Mouse (Mus musculus): ENCODE results near the gene Dnajb12. TPM values are rescaled to one million over a fixed set of nuclear protein-coding genes. Genes with fewer than 3 reads are reported as not detected.

The Dnajb12 gene
- polyA plus RNA-seq, 1 experiment from 2014 or later: 28.6 TPM

DNA sequence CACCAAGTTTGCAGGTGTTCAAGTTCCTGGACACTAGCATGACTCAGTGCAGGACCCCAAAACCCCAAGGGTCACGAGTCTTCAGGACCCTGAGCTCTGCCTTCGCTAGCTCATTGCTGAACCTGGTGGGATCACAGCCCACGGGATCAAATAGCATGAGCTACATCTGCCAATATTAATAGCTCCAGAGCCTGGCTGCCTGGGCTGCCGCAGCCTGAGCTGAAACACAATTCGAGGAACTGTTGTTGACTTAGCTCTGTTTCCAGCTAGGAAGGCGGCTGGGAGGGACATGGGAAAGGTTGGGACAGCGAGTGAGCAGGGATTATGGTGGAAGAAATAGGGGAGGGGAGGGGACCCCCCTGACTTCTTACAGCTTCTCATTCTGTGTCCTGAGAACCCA lies 23.8 kb downstream of the Dnajb12 start:
- Histone ChIP-seq H3K9me3 (ENCODE audit: control insufficient read depth, low read length) (no peaks in the 10 kb centered on the region), H3K36me3 (ENCODE audit: control insufficient read depth, insufficient read depth, low read length) (peaks cover 5% of the 10 kb centered on the region), H3K27me3 (ENCODE audit: control insufficient read depth, insufficient read depth, low read length) (no peaks in the 10 kb centered on the region), H3K27ac (replicated peaks in 1 of 2; ENCODE audit: control insufficient read depth in 1 of 2, insufficient read depth in 1 of 2, low read depth in 2 of 2, low read length in 2 of 2) (no peak overlapping the region; a peak in 1 of 4 replicates), H3K4me1 (ENCODE audit: control insufficient read depth in 2 of 2, insufficient read depth in 2 of 2, low read length in 2 of 2) (peaks cover 47 to 67% of the 10 kb centered on the region in 2 experiments), H3K9ac (ENCODE audit: low read length) (peak overlapping the region; percentile 5; the same call in 1 of the 2 replicates), H3K4me2 (ENCODE audit: low read length) (no peak overlapping the region), H3K4me3 (ENCODE audit: control insufficient read depth in 1 of 2, insufficient read depth in 1 of 2, low read depth in 1 of 2, low read length in 2 of 2) (no peak overlapping the region)
- WGBS: 53% methylated on average over 7 of the region's 7 CpGs
- no peak for ATAC-seq (ENCODE audit: insufficient number of reproducible peaks, insufficient read depth, low FRiP score, low read depth)

DNA sequence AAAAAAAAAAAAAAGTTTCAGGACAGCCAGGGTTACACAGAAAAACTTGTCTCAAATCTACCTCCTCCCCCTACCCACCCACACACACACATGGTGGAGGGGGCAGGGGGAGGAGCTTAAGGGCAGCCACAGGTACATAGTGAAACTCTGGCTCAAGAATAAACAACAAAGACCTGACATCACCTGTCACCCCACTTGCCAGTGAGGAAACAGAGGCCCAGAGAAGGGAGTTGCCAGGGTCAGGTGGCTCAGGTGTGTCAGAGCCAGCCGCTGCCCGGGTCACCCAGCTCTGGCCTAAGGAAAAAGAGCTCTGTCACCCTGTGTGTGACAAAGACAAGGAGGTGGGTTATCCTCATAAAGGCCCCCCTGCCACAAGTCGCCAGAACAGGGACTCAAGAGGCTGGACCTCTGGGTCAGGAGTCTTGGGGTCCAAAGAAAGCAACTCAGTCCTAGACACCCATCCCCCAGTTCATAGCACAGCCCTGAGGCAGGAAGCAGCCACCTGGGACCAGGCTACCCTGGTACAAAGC lies 27.8 kb downstream of the Dnajb12 start:
- Histone ChIP-seq H3K9me3 (ENCODE audit: control insufficient read depth, low read length) (no peaks in the 10 kb centered on the region), H3K4me3 (ENCODE audit: control insufficient read depth in 1 of 2, insufficient read depth in 1 of 2, low read depth in 1 of 2, low read length in 2 of 2) (no peak overlapping the region), H3K4me1 (ENCODE audit: control insufficient read depth in 2 of 2, insufficient read depth in 2 of 2, low read length in 2 of 2) (peaks cover 42 to 62% of the 10 kb centered on the region in 2 experiments), H3K27ac (replicated peaks in 1 of 2; ENCODE audit: control insufficient read depth in 1 of 2, insufficient read depth in 1 of 2, low read depth in 2 of 2, low read length in 2 of 2) (peak overlapping the region; percentile 60 to 93), H3K9ac (ENCODE audit: low read length) (peak overlapping the region; percentile 59), H3K36me3 (ENCODE audit: control insufficient read depth, insufficient read depth, low read length) (no peaks in the 10 kb centered on the region), H3K27me3 (ENCODE audit: control insufficient read depth, insufficient read depth, low read length) (no peaks in the 10 kb centered on the region), H3K4me2 (ENCODE audit: low read length) (0 out of 2 replicates have a peak overlapping the region, but pooled peaks have one; percentile 31)
- WGBS: 66% methylated on average over 3 of the region's 3 CpGs
- 0 out of 2 replicates have a peak, but pooled peaks have one; percentile 49 for ATAC-seq (ENCODE audit: insufficient number of reproducible peaks, insufficient read depth, low FRiP score, low read depth)

DNA sequence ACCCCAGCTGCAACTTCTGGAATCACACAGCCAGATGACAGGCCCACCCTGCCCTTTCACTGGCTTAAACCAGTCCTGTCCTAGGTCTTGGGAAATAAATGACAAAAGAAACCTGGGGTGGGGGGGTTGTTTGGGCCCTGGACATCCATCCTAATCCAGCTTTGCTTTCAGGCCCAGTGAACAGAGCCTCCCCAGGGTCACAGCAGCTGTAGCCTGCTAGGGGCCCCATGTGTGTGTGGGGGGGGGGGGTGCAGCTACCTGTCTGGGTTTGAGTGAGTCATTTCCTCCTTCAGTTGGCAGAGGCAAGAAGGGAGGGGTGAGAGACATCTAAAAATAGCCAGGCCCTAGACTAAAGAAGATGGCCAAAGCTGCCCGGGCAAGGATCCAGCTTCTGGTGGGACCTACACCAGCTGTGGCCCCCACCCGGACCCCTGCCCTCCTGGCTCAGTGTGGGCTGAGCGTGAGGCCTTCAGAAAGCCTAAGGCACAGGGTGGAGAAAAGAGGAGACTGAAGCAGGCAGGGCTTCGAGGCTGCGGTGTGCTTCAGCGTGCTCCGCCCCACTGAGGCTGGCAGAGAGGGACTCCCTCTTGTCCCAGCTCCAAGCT lies 28.4 kb downstream of the Dnajb12 start:
- ATAC-seq (ENCODE audit: insufficient number of reproducible peaks, insufficient read depth, low FRiP score, low read depth): peak; percentile 69
- peak overlapping the region; percentile 59 for H3K9ac ChIP-seq (ENCODE audit: low read length)
- H3K27ac ChIP-seq (replicated peaks in 1 of 2; ENCODE audit: control insufficient read depth in 1 of 2, insufficient read depth in 1 of 2, low read depth in 2 of 2, low read length in 2 of 2): peak overlapping the region; percentile 88 to 93
- peaks cover 38 to 56% of the 10 kb centered on the region in 2 experiments for H3K4me1 ChIP-seq (ENCODE audit: control insufficient read depth in 2 of 2, insufficient read depth in 2 of 2, low read length in 2 of 2)
- H3K36me3 ChIP-seq (ENCODE audit: control insufficient read depth, insufficient read depth, low read length): no peaks in the 10 kb centered on the region
- H3K4me2 ChIP-seq (ENCODE audit: low read length): peak overlapping the region; percentile 31; the same call in 1 of the 2 replicates
- H3K9me3 ChIP-seq (ENCODE audit: control insufficient read depth, low read length): no peaks in the 10 kb centered on the region
- H3K4me3 ChIP-seq (ENCODE audit: control insufficient read depth in 1 of 2, insufficient read depth in 1 of 2, low read depth in 1 of 2, low read length in 2 of 2): no peak overlapping the region
- WGBS: 22% methylated on average over 7 of the region's 7 CpGs
- no peaks in the 10 kb centered on the region for H3K27me3 ChIP-seq (ENCODE audit: control insufficient read depth, insufficient read depth, low read length)

DNA sequence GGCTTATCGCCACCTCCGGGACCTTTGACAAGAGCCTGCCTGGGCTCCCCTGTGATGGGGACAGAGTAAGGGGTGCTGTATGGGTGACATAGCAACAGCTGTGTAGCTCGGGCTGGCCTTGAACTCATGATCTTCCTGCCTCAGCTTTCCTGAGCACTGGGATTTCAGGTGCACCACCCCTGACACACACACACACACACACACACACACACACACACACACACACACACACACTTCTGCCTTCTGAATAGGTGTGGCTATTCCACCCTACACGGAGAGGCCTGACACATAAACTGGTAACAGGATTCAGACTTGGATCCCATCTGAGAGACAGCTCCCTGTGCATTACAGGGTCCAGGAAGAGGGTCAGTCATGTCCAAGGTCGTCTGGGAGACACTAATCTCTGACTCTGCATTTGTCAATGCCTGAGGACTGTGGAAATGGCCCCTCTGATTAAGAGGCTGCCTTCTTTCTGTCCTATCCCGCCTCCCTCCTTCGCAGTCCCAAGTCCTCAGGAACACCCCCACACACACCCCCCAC lies 29.5 kb downstream of the Dnajb12 start:
- no peaks in the 10 kb centered on the region for H3K27me3 ChIP-seq (ENCODE audit: control insufficient read depth, insufficient read depth, low read length)
- H3K4me3 ChIP-seq (ENCODE audit: control insufficient read depth in 1 of 2, insufficient read depth in 1 of 2, low read depth in 1 of 2, low read length in 2 of 2): 0 out of 4 replicates have a peak overlapping the region, but pooled peaks of 1 of the 2 experiments have one; percentile 9
- H3K4me1 ChIP-seq (ENCODE audit: control insufficient read depth in 2 of 2, insufficient read depth in 2 of 2, low read length in 2 of 2): peaks cover 32 to 46% of the 10 kb centered on the region in 2 experiments
- H3K36me3 ChIP-seq (ENCODE audit: control insufficient read depth, insufficient read depth, low read length): no peaks in the 10 kb centered on the region
- no peak for ATAC-seq (ENCODE audit: insufficient number of reproducible peaks, insufficient read depth, low FRiP score, low read depth)
- H3K4me2 ChIP-seq (ENCODE audit: low read length): peak overlapping the region; percentile 56
- peak overlapping the region; percentile 52; the same call in 1 of the 2 replicates for H3K9ac ChIP-seq (ENCODE audit: low read length)
- H3K27ac ChIP-seq (replicated peaks in 1 of 2; ENCODE audit: control insufficient read depth in 1 of 2, insufficient read depth in 1 of 2, low read depth in 2 of 2, low read length in 2 of 2): peak overlapping the region; percentile 88 to 93
- WGBS: 25% methylated on average over 7 of the region's 7 CpGs
- H3K9me3 ChIP-seq (ENCODE audit: control insufficient read depth, low read length): no peaks in the 10 kb centered on the region

DNA sequence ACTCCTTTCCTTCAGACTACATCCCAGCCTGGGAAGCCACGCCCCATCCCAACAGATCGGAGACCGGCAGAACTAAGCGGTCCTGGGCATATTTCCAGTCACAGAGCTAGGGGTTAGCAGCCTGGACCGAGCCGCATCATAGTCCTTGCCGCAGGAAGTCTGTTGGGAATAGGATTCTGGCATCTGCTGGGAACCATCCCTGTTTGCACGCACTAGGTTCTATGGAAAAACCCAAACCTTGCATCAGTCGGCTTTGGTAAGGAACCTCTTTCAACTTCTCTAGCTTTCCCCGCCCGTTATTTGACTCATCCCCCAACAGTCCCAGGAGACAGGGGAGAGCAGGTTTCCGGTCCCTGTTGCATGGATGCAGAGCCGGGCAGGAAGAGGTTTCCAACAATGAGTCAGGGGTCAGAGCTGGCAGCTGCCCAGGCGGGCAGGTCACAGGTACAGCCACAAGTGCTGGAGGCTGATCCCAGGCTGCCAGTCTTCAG lies 30.0 kb downstream of the Dnajb12 start:
- no peaks in the 10 kb centered on the region for H3K9me3 ChIP-seq (ENCODE audit: control insufficient read depth, low read length)
- peaks cover 32 to 46% of the 10 kb centered on the region in 2 experiments for H3K4me1 ChIP-seq (ENCODE audit: control insufficient read depth in 2 of 2, insufficient read depth in 2 of 2, low read length in 2 of 2)
- WGBS: 6% methylated on average over 14 of the region's 14 CpGs
- ATAC-seq (ENCODE audit: insufficient number of reproducible peaks, insufficient read depth, low FRiP score, low read depth): 0 out of 2 replicates have a peak, but pooled peaks have one; percentile 36
- H3K4me3 ChIP-seq (ENCODE audit: control insufficient read depth in 1 of 2, insufficient read depth in 1 of 2, low read depth in 1 of 2, low read length in 2 of 2): peak overlapping the region; percentile 9 to 18; a peak in 2 of 4 replicates
- no peaks in the 10 kb centered on the region for H3K27me3 ChIP-seq (ENCODE audit: control insufficient read depth, insufficient read depth, low read length)
- H3K27ac ChIP-seq (replicated peaks in 1 of 2; ENCODE audit: control insufficient read depth in 1 of 2, insufficient read depth in 1 of 2, low read depth in 2 of 2, low read length in 2 of 2): peak overlapping the region; percentile 85 to 93
- H3K4me2 ChIP-seq (ENCODE audit: low read length): peak overlapping the region; percentile 56
- H3K36me3 ChIP-seq (ENCODE audit: control insufficient read depth, insufficient read depth, low read length): no peaks in the 10 kb centered on the region
- peak overlapping the region; percentile 28; the same call in 1 of the 2 replicates for H3K9ac ChIP-seq (ENCODE audit: low read length)

DNA sequence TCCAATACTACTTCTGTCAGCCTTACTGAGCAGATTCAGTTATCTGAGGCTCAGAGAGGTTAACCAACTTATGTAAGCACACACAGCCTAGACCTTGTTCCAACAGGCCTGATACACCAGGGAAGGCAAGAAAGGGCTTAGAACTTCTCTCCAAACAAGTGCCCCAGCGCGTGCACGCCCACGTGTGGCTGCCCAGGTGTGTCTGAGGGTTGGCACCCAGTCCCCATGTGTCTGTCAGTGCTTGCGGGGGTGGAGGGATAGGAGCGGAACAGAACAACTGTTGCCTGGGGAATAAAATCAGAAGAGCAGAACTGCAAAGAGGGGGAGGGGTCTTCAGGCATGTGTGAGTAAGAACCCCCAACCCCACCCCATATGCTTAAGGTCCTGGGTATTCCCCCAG lies 31.7 kb downstream of the Dnajb12 start:
- H3K4me1 ChIP-seq (ENCODE audit: control insufficient read depth in 2 of 2, insufficient read depth in 2 of 2, low read length in 2 of 2): peaks cover 43 to 58% of the 10 kb centered on the region in 2 experiments

DNA sequence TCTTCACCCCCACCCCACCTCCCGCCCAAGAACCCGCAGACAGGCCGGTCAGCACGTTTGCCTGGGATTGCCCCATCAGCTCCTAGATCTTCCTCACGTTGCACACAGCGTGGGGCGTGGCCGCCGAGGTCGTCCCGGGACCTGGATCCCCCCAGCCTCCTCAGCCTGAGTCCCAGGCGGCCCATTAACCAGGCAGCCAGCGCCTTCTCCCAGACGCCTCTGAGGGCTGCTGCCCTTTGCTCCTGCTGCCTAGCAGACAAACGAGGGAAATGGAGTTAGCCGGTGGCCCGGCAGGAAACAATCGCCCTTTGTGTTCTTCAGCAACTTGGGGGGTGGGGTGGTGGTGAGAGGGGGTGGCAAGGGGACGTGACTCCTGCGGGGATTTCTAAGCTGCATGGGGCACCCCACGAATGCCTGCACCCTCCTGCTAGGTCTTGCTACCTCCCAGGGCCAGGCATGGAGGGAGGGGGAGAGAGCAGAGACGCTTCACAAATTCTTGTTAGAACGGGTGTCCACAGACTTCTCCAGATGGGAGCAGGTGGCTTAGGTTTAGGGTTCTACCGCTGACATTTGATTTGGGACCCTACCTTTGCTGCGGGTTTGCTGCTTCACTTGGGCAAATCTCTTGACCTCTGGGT lies 32.3 kb downstream of the Dnajb12 start:
- no peak for ATAC-seq (ENCODE audit: insufficient number of reproducible peaks, insufficient read depth, low FRiP score, low read depth)
- Histone ChIP-seq H3K4me2 (ENCODE audit: low read length) (peak overlapping the region; percentile 40), H3K4me3 (ENCODE audit: control insufficient read depth in 1 of 2, insufficient read depth in 1 of 2, low read depth in 1 of 2, low read length in 2 of 2) (no peak overlapping the region), H3K27me3 (ENCODE audit: control insufficient read depth, insufficient read depth, low read length) (no peaks in the 10 kb centered on the region), H3K27ac (replicated peaks in 1 of 2; ENCODE audit: control insufficient read depth in 1 of 2, insufficient read depth in 1 of 2, low read depth in 2 of 2, low read length in 2 of 2) (peak overlapping the region in 1 of 2 experiments; percentile 33; a peak in 2 of 4 replicates), H3K9ac (ENCODE audit: low read length) (peak overlapping the region; percentile 50; the same call in 1 of the 2 replicates), H3K36me3 (ENCODE audit: control insufficient read depth, insufficient read depth, low read length) (no peaks in the 10 kb centered on the region), H3K9me3 (ENCODE audit: control insufficient read depth, low read length) (no peaks in the 10 kb centered on the region), H3K4me1 (ENCODE audit: control insufficient read depth in 2 of 2, insufficient read depth in 2 of 2, low read length in 2 of 2) (peaks cover 43 to 64% of the 10 kb centered on the region in 2 experiments)
- 10% methylated on average over 25 of the region's 25 CpGs for WGBS

More for the DNA sequence above, 31.7 kb downstream of the Dnajb12 start:
- Histone ChIP-seq H3K27me3 (ENCODE audit: control insufficient read depth, insufficient read depth, low read length) (no peaks in the 10 kb centered on the region), H3K27ac (replicated peaks in 1 of 2; ENCODE audit: control insufficient read depth in 1 of 2, insufficient read depth in 1 of 2, low read depth in 2 of 2, low read length in 2 of 2) (0 out of 4 replicates have a peak overlapping the region, but pooled peaks of 1 of the 2 experiments have one; percentile 33), H3K9ac (ENCODE audit: low read length) (peak overlapping the region; percentile 50; the same call in 1 of the 2 replicates), H3K4me2 (ENCODE audit: low read length) (peak overlapping the region; percentile 40), H3K4me3 (ENCODE audit: control insufficient read depth in 1 of 2, insufficient read depth in 1 of 2, low read depth in 1 of 2, low read length in 2 of 2) (no peak overlapping the region), H3K36me3 (ENCODE audit: control insufficient read depth, insufficient read depth, low read length) (no peaks in the 10 kb centered on the region), H3K9me3 (ENCODE audit: control insufficient read depth, low read length) (no peaks in the 10 kb centered on the region)
- WGBS: 40% methylated on average over 6 of the region's 6 CpGs
- ATAC-seq (ENCODE audit: insufficient number of reproducible peaks, insufficient read depth, low FRiP score, low read depth): no peak

All from heart, embryonic 14.5 days (tissue).